Mouse (Mus musculus) heart, embryonic 13.5 days (tissue): ENCODE measurements around the gene Pycr1. TPM values are rescaled to one million over a fixed set of nuclear protein-coding genes. Genes with fewer than 3 reads are reported as not detected.

Experiments used
- ATAC-seq: fragments of 200-750 bp; cut with Nextera tagmentation; 2 replicates; pipeline ENCODE4 v1.8.0; 2017; ENCODE audit warnings: moderate TSS enrichment; ENCODE audit not compliant: insufficient number of reproducible peaks, low FRiP score, low TSS enrichment; ENCODE audit errors: extremely low read depth
- H3K27ac ChIP-seq: fragments of 300-500 bp; sonication (generic); replicated peaks from 2 replicates; pipeline ENCODE4 v1.5.1; 2015; ENCODE audit warnings: moderate library complexity, mild to moderate bottlenecking, inconsistent platforms
- H3K27me3 ChIP-seq: fragments of 300-500 bp; sonication (generic); replicated peaks from 2 replicates; pipeline ENCODE4 v1.6.1; 2015; ENCODE audit warnings: mild to moderate bottlenecking, inconsistent platforms
- H3K36me3 ChIP-seq: fragments of 300-500 bp; sonication (generic); 2 replicates; pipeline ENCODE4 v1.6.1; 2015; ENCODE audit warnings: mild to moderate bottlenecking, inconsistent platforms
- H3K4me1 ChIP-seq: fragments of 300-500 bp; sonication (generic); 2 replicates; pipeline ENCODE4 v1.6.1; 2015; ENCODE audit warnings: inconsistent platforms
- H3K4me2 ChIP-seq: fragments of 300-500 bp; sonication (generic); 2 replicates; pipeline ENCODE4 v1.6.1; 2015; ENCODE audit warnings: inconsistent platforms, mild to moderate bottlenecking, moderate library complexity
- H3K4me3 ChIP-seq: fragments of 300-500 bp; sonication (generic); 2 replicates; pipeline ENCODE4 v1.5.1; 2015; ENCODE audit warnings: moderate library complexity, mild to moderate bottlenecking, inconsistent platforms
- H3K9ac ChIP-seq: fragments of 300-500 bp; sonication (generic); 2 replicates; pipeline ENCODE4 v1.6.1; 2015; ENCODE audit warnings: inconsistent platforms, mild to moderate bottlenecking, moderate library complexity
- H3K9me3 ChIP-seq: fragments of 300-500 bp; sonication (generic); 2 replicates; pipeline ENCODE4 v1.6.1; 2016; ENCODE audit warnings: inconsistent platforms
- WGBS: fragments of 180-500 bp; shearing (Covaris S2); methylation state at CpG from one replicate; pipeline ENCODE4 v1.1.7; 2015; ENCODE audit warnings: mixed read lengths; 5-methylcytosine and 5-hydroxymethylcytosine counted together
- microRNA-seq: library from miRNA; unstranded; fragments of <30 nt; microRNA quantifications from one replicate; pipeline ENCODE4, GENCODE M21; 2016
- polyA plus RNA-seq: library from polyadenylated mRNA; unstranded; fragments of >200 nt; fragmentation: Nextera tagmentation; extraction: Ambion mirVana; gene quantifications from 2 replicates; pipeline ENCODE4 v1.2.1, GENCODE M21; 2015

The Pycr1 gene
- polyA plus RNA-seq, 1 experiment from 2014 or later: 23.5 TPM

DNA sequence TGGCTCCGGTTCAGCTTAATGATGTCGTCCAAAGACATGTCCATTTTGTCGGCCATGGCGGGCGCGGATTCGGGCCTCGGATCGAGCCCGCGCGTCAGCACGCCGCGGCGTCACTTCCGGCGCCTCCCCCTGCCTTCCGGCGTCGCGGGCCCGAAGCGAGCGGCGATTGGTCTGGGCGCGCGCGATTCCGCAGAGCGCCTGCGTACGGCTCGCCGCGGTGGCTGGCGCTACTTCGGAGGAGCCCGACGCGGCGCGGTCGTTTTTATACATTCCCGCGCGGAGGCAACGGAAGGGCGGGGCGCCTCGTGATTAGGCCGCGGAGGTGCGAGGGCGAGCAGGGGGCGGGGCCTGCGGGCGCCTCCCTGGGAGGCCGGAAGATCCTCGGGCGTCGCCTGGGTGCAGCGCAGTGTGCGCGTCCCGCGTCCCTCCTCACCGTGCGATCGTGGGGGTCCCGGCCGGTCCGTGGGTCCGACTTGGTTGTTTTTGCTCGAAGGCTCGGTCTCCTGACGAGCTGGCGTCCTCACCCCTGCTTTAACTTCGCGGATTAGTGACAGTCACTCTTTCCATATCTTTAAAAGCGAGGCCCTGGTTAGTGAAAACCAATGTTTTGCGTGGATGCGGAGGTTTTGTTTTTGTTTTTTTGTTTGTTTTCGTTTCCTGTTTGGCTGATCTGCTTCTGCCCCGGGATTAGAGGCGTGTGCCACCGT is 45.1 kb downstream of the Pycr1 start, which contains the start of the genes Alyref and Anapc11:
Gene Alyref (minus strand): TSS at position 83 of the 707 bp plus-strand sequence.
Gene Anapc11 (plus strand): TSS at position 139 of the 707 bp plus-strand sequence.
- Histone ChIP-seq H3K4me2 (peak within 1 kb of the TSS; percentile 85), H3K27ac (peak within 1 kb of the TSS; percentile 93), H3K9me3 (no peaks in the 10 kb centered on the region), H3K27me3 (no peaks in the 10 kb centered on the region), H3K9ac (peak within 1 kb of the TSS; percentile 100), H3K36me3 (peaks cover 76% of the 10 kb centered on the region), H3K4me1 (peaks cover 32% of the 10 kb centered on the region), H3K4me3 (peak within 1 kb of the TSS; percentile 99)
- peak; percentile 96 for ATAC-seq
- under 1% methylated on average over 85 of the region's 88 CpGs for WGBS

DNA sequence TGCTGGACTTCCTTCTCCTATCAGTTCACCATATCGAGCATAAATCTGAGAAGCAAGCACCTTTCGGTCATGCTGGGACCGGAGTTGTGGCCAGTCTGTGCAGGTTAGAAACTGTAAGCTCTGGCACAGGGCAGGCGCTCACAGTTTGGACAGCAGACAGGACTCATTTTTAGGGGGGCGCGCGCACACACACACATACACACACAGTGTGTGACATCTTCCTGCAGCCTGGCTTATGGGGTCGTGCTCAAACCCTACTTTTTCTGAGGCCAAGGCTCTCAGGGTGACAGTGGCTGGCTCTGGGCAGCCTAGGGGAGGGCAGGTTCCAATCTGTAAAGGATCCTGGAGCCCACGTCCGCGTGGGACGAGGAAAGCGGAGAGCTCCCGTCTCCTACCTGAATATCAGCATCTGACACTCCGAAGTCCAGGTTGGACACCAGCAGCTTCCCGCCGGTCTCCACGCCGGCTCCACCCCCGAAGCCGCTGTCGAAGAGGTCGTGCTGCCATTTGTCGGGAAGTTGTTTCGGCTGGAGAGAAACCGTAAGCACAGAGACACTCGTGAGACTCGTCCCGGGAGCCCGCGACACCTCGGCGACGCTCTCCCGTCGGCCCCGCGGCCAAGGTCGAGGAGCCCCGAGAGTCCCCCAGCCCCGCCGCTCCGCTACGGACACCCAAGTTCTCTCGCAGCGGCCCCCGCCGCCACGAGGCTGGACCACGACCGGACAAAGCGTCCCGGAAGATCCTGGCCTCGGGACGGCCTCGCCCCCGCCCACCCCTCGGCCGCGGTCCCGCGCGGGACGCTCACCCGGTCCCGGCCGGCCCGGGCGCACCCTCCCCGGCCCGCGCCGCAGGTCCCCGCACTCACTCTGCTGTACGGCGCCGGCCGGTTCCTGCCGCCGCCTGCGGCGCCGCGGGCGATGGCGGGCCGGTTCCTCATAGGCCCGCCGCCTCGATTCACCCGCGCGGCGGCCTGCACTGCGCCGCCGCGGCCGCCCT is 46.0 kb downstream of the Pycr1 start:
- Histone ChIP-seq H3K27me3 (no peaks in the 10 kb centered on the region), H3K9me3 (no peaks in the 10 kb centered on the region), H3K27ac (peak overlapping the region; percentile 93), H3K4me3 (peak overlapping the region; percentile 99), H3K9ac (peak overlapping the region; percentile 100), H3K4me2 (peak overlapping the region; percentile 85), H3K36me3 (peaks cover 76% of the 10 kb centered on the region), H3K4me1 (peaks cover 32% of the 10 kb centered on the region)
- peak; percentile 51 for ATAC-seq
- 3% methylated on average over 98 of the region's 99 CpGs for WGBS

DNA sequence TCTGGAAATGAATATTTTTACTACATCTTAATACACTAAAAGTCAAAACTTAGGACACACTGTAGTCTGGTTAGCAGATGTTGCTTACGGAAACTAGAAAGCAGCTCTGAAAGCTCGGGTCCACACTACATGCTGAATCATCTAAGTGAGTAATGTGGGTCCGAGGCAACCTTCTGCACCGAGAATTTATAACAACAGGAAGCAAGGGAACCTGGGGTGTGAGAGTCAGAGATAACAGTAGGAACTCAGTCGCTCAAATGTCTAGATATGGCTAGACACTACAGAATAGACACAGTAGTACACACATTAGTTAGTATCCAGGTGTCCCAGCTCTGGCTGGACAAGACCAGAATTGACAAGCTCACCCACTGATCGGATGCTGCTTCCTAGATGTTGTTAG is 55.0 kb downstream of the Pycr1 start:
- H3K4me3 ChIP-seq: no peak overlapping the region
- peaks cover 98% of the 10 kb centered on the region for H3K36me3 ChIP-seq
- no peak for ATAC-seq
- no peaks in the 10 kb centered on the region for H3K4me1 ChIP-seq
- H3K27me3 ChIP-seq: no peaks in the 10 kb centered on the region
- 75% methylated on average over 6 of the region's 6 CpGs for WGBS
- no peak overlapping the region for H3K4me2 ChIP-seq
- peaks cover 5% of the 10 kb centered on the region for H3K9me3 ChIP-seq
- no peak overlapping the region for H3K27ac ChIP-seq
- no peak overlapping the region for H3K9ac ChIP-seq

Small RNA genes within 50 kb of the gene (microRNA-seq; reads per million reads assigned to microRNA genes)
- gene Mir6936: not detected

Other genes with a start within 250 kb of the Pycr1 start
- gene Nploc4, start 206.1 kb downstream of the Pycr1 start, polyA plus RNA-seq: 28.2 and 28.3 TPM in 2 replicates
- gene Tspan10, start 201.1 kb downstream of the Pycr1 start, polyA plus RNA-seq: not detected in 2 replicates
- gene Pde6g, start 190.3 kb downstream of the Pycr1 start, polyA plus RNA-seq: not detected in 2 replicates
- gene Oxld1, start 185.7 kb downstream of the Pycr1 start, polyA plus RNA-seq: 14.2 and 16.6 TPM in 2 replicates
- gene Ccdc137, start 185.7 kb downstream of the Pycr1 start, polyA plus RNA-seq: 19.1 and 21.1 TPM in 2 replicates
- 36.4 and 39.3 TPM in 2 replicates for gene Arl16, start 176.2 kb downstream of the Pycr1 start, polyA plus RNA-seq
- 212 and 228 TPM in 2 replicates for gene Mrpl12, start 159.2 kb downstream of the Pycr1 start, polyA plus RNA-seq
- gene Slc25a10, start 151.9 kb downstream of the Pycr1 start, polyA plus RNA-seq: 42.9 and 43.2 TPM in 2 replicates
- gene Gcgr, start 113.1 kb downstream of the Pycr1 start, polyA plus RNA-seq: 2.1 and 2.4 TPM in 2 replicates
- 134 and 140 TPM in 2 replicates for gene Mcrip1, start 94.0 kb downstream of the Pycr1 start, polyA plus RNA-seq
- gene Ppp1r27, start 92.6 kb downstream of the Pycr1 start, polyA plus RNA-seq: not detected in 2 replicates
- 427 and 448 TPM in 2 replicates for gene P4hb, start 70.5 kb downstream of the Pycr1 start, polyA plus RNA-seq
- gene Arhgdia, start 62.1 kb downstream of the Pycr1 start, polyA plus RNA-seq: 435 and 436 TPM in 2 replicates
- 253 and 284 TPM in 2 replicates for gene Alyref, start 45.4 kb downstream of the Pycr1 start, polyA plus RNA-seq
- 174 and 199 TPM in 2 replicates for gene Anapc11, start 45.3 kb downstream of the Pycr1 start, polyA plus RNA-seq
- 14.9 and 18.6 TPM in 2 replicates for gene Npb, start 35.3 kb downstream of the Pycr1 start, polyA plus RNA-seq
- gene Pcyt2, start 25.8 kb downstream of the Pycr1 start, polyA plus RNA-seq: 71.8 and 90.4 TPM in 2 replicates
- gene Sirt7, start 18.5 kb downstream of the Pycr1 start, polyA plus RNA-seq: 17.7 and 20.4 TPM in 2 replicates
- 18.1 and 19.9 TPM in 2 replicates for gene Mafg, start 10.2 kb downstream of the Pycr1 start, polyA plus RNA-seq
- 13.0 and 13.9 TPM in 2 replicates for gene Myadml2, start 4.4 kb upstream of the Pycr1 start, polyA plus RNA-seq
- 2.3 and 2.7 TPM in 2 replicates for gene Notum, start 17.4 kb upstream of the Pycr1 start, polyA plus RNA-seq
- 105 and 109 TPM in 2 replicates for gene Aspscr1, start 29.2 kb upstream of the Pycr1 start, polyA plus RNA-seq
- gene Cenpx, start 70.0 kb upstream of the Pycr1 start, polyA plus RNA-seq: 120 and 122 TPM in 2 replicates
- gene Lrrc45, start 70.2 kb upstream of the Pycr1 start, polyA plus RNA-seq: 27.8 and 28.1 TPM in 2 replicates
- 6.4 and 9.8 TPM in 2 replicates for gene Rac3, start 77.7 kb upstream of the Pycr1 start, polyA plus RNA-seq
- gene Dcxr, start 83.5 kb upstream of the Pycr1 start, polyA plus RNA-seq: 7.5 and 7.6 TPM in 2 replicates
- gene Cbr2, start 88.3 kb upstream of the Pycr1 start, polyA plus RNA-seq: 2.1 and 3.8 TPM in 2 replicates
- 1.8 and 2.6 TPM in 2 replicates for gene Hmga1b, start 119.0 kb upstream of the Pycr1 start, polyA plus RNA-seq
- gene Rfng, start 140.4 kb upstream of the Pycr1 start, polyA plus RNA-seq: 21.4 and 24.5 TPM in 2 replicates
- 139 and 146 TPM in 2 replicates for gene Gps1, start 140.5 kb upstream of the Pycr1 start, polyA plus RNA-seq
- gene Dus1l, start 152.6 kb upstream of the Pycr1 start, polyA plus RNA-seq: 40.8 and 45.2 TPM in 2 replicates
- gene Fasn, start 180.8 kb upstream of the Pycr1 start, polyA plus RNA-seq: 23.2 and 26.4 TPM in 2 replicates